Comparison of ENCODE assay signal across 25 mouse cellular contexts in the genomic region with DNA sequence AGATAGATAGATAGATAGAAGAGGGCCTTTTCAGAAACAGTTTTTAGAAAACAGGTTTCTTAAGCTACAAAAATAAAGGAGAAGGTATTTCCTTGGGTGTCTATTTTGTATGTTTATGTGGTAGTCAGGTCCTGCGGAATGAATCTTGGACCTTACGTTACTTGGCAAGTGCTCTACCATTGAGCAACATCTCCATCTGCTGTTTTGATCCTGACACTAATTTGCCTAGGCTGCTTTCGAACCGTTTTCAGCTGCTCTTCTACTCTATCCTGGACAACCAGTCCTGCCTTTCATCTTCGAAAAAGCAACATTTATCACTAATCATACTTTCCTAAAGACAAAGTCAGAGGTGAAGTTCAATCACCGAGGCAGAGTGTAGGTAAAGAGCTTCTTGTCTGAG. TPM values are rescaled to one million over a fixed set of nuclear protein-coding genes. Genes with fewer than 3 reads are reported as not detected.
"Had no signal": no experiment of that assay in that cellular context is flagged by ENCODE, and none has a peak within 500 bp of the region (broad histone marks: within the 10 kb centered on the region; RNA-seq: fewer than 3 reads in every experiment).

No protein-coding gene starts in this region.

- ATAC-seq: midbrain, embryonic 15.5 days had no signal

- DNase-seq: kidney, adult 11 months; kidney, adult 8-10 months; kidney, postnatal 25 days; layer of hippocampus, adult 9-11 months; liver; lung, adult 2 months; right cerebral cortex, adult 18-20 months; right cerebral cortex, postnatal 14 days; right cerebral cortex, postnatal 4 days; thymus, postnatal 25 days had no signal

- H3K9ac ChIP-seq: kidney, embryonic 15.5 days; limb, embryonic 13.5 days; liver, embryonic 15.5 days; midbrain, embryonic 12.5 days; midbrain, embryonic 15.5 days; neural tube, embryonic 12.5 days; neural tube, embryonic 15.5 days had no signal

- H3K4me1 ChIP-seq: liver, embryonic 15.5 days; midbrain, embryonic 12.5 days; midbrain, embryonic 15.5 days; neural tube, embryonic 12.5 days; neural tube, embryonic 15.5 days had no signal

- H3K27ac ChIP-seq: kidney, embryonic 15.5 days; layer of hippocampus, adult 2 months; limb, embryonic 13.5 days; liver, embryonic 15.5 days; macrophage; midbrain, embryonic 12.5 days; midbrain, embryonic 15.5 days; neural tube, embryonic 12.5 days; neural tube, embryonic 15.5 days had no signal

- H3K27me3 ChIP-seq: kidney, embryonic 15.5 days; limb, embryonic 13.5 days; liver, embryonic 15.5 days; midbrain, embryonic 12.5 days; midbrain, embryonic 15.5 days; neural tube, embryonic 12.5 days; neural tube, embryonic 15.5 days had no signal

- H3K4me2 ChIP-seq: kidney, embryonic 15.5 days; limb, embryonic 13.5 days; liver, embryonic 15.5 days; midbrain, embryonic 12.5 days; midbrain, embryonic 15.5 days; neural tube, embryonic 12.5 days; neural tube, embryonic 15.5 days had no signal

- H3K4me3 ChIP-seq: kidney, embryonic 15.5 days; layer of hippocampus, adult 2 months; limb, embryonic 10.5 days; limb, embryonic 13.5 days; liver, embryonic 15.5 days; midbrain, embryonic 12.5 days; midbrain, embryonic 15.5 days; neural tube, embryonic 12.5 days; neural tube, embryonic 15.5 days had no signal

- H3K9me3 ChIP-seq: limb, embryonic 10.5 days; liver, embryonic 15.5 days; midbrain, embryonic 15.5 days; neural tube, embryonic 12.5 days; neural tube, embryonic 15.5 days had no signal

RNA-seq across cellular contexts. Expression of gene Il22ra2, which starts 18.6 kb away (rescaled TPM):
- total RNA-seq: layer of hippocampus, adult 2 months; layer of hippocampus, postnatal 25 days; left cerebral cortex, adult 18-20 months; left cerebral cortex, postnatal 25 days had no signal
- polyA plus RNA-seq: kidney, embryonic 15.5 days; limb, embryonic 10.5 days; limb, embryonic 13.5 days; liver, embryonic 15.5 days; lung, embryonic 16.5 days; macrophage; midbrain, embryonic 12.5 days; midbrain, embryonic 15.5 days; neural tube, embryonic 12.5 days; neural tube, embryonic 15.5 days; stomach, embryonic 14.5 days had no signal
